27 mouse cellular contexts compared by ENCODE assay signal in genomic region chr15:62130530-62130929, GRCm38 (mm10).
A peak's percentile ranks its signal among the peaks of the same experiment; 100 is the strongest.
DNase-seq lines count a peak whose midpoint lies in the region; ATAC-seq lines count a peak whose summit lies in the region.
"Had no signal": no experiment of that assay in that cellular context is flagged by ENCODE, and none has a peak within 500 bp of the region (broad histone marks: within the 10 kb centered on the region; RNA-seq: fewer than 3 reads in every experiment).

No protein-coding gene starts in this region.

- 0 out of 2 replicates have a peak, but pooled peaks have one; percentile 29 for ATAC-seq in frontal cortex, adult (ENCODE audit: low TSS enrichment)
- no peak for ATAC-seq in liver, embryonic 12.5 days
- ATAC-seq in midbrain, embryonic 11.5 days (ENCODE audit: low FRiP score), result no peak
- ATAC-seq: activated CD4-positive, CD25-positive, alpha-beta regulatory T cell, adult 4 months; forebrain, embryonic 14.5 days; forebrain, postnatal 0 days; hindbrain, embryonic 16.5 days had no signal

- peaks cover 93% of the 10 kb centered on the region for H3K4me1 ChIP-seq in liver, embryonic 12.5 days
- peaks cover 4% of the 10 kb centered on the region for H3K4me1 ChIP-seq in midbrain, embryonic 11.5 days (ENCODE audit: control insufficient read depth, insufficient read depth, low read length)
- peaks cover 16% of the 10 kb centered on the region for H3K4me1 ChIP-seq in midbrain, embryonic 10.5 days

- H3K36me3 ChIP-seq in liver, embryonic 12.5 days, result 0 out of 2 replicates have a peak, but pooled peaks cover 5% of the 10 kb centered on the region
- H3K36me3 ChIP-seq in midbrain, embryonic 11.5 days (ENCODE audit: control insufficient read depth, insufficient read depth, low read length), result no peaks in the 10 kb centered on the region
- no peaks in the 10 kb centered on the region for H3K36me3 ChIP-seq in midbrain, embryonic 10.5 days
- no peaks in the 10 kb centered on the region for H3K36me3 ChIP-seq in splenic B cell, adult 2 months (ENCODE audit: control insufficient read depth, insufficient read depth, low read length, poor library complexity, severe bottlenecking)
- H3K36me3 ChIP-seq: embryonic facial prominence, embryonic 12.5 days; embryonic facial prominence, embryonic 15.5 days; heart, embryonic 12.5 days; heart, embryonic 15.5 days; hindbrain, embryonic 10.5 days; hindbrain, embryonic 13.5 days had no signal

- no peaks in the 10 kb centered on the region for H3K27me3 ChIP-seq in liver, embryonic 12.5 days (replicated peaks)
- H3K27me3 ChIP-seq in midbrain, embryonic 11.5 days (ENCODE audit: control insufficient read depth, insufficient read depth, low read length), result no peaks in the 10 kb centered on the region
- H3K27me3 ChIP-seq in midbrain, embryonic 10.5 days (ENCODE audit: low read depth, poor library complexity, severe bottlenecking), result 0 out of 2 replicates have a peak, but pooled peaks cover 4% of the 10 kb centered on the region
- H3K27me3 ChIP-seq in splenic B cell, adult 2 months (ENCODE audit: control insufficient read depth, insufficient read depth, low read length, poor library complexity, severe bottlenecking), result no peaks in the 10 kb centered on the region
- H3K27me3 ChIP-seq: embryonic facial prominence, embryonic 12.5 days; embryonic facial prominence, embryonic 15.5 days; heart, embryonic 12.5 days; heart, embryonic 15.5 days; hindbrain, embryonic 13.5 days had no signal

- H3K9ac ChIP-seq in liver, embryonic 12.5 days, result no peak overlapping the region
- H3K9ac ChIP-seq in midbrain, embryonic 11.5 days (ENCODE audit: low read length), result no peak overlapping the region
- H3K9ac ChIP-seq: embryonic facial prominence, embryonic 12.5 days; embryonic facial prominence, embryonic 15.5 days; forebrain, postnatal 0 days; heart, embryonic 12.5 days; heart, embryonic 15.5 days; hindbrain, embryonic 13.5 days had no signal

- DNase-seq in frontal cortex, postnatal 36 days (ENCODE audit: low spot score in 2 of 2), result no peak
- DNase-seq in liver, result no peak
- peak; percentile 6 for DNase-seq in midbrain, embryonic 11.5 days (ENCODE audit: low spot score, missing footprints)
- DNase-seq in midbrain, embryonic 10.5 days (ENCODE audit: low spot score), result no peak
- DNase-seq in splenic B cell, adult 2 months (ENCODE audit: low read depth, low spot score), result peak; percentile 51
- DNase-seq in spleen, postnatal 10 days (ENCODE audit: low spot score in 2 of 2), result no peak
- DNase-seq: adrenal gland, adult 8-10 months; adrenal gland, postnatal 25 days; B cell, adult 2 months; cerebellum, adult 2 months; cerebellum, adult 9-11 months; cerebellum, postnatal 25 days; forebrain, postnatal 0 days; gastrocnemius, postnatal 14 days; heart, postnatal 10 days; heart, postnatal 36 days had no signal

- no peak overlapping the region for H3K4me3 ChIP-seq in liver, embryonic 12.5 days
- no peak overlapping the region for H3K4me3 ChIP-seq in midbrain, embryonic 11.5 days (ENCODE audit: low read depth, low read length)
- no peak overlapping the region for H3K4me3 ChIP-seq in midbrain, embryonic 10.5 days
- H3K4me3 ChIP-seq: embryonic facial prominence, embryonic 12.5 days; embryonic facial prominence, embryonic 15.5 days; heart, embryonic 12.5 days; heart, embryonic 15.5 days; hindbrain, embryonic 10.5 days; hindbrain, embryonic 13.5 days had no signal

- H3K9me3 ChIP-seq in liver, embryonic 12.5 days (replicated peaks), result no peaks in the 10 kb centered on the region
- H3K9me3 ChIP-seq in midbrain, embryonic 11.5 days (ENCODE audit: control insufficient read depth, low read length), result no peaks in the 10 kb centered on the region
- no peaks in the 10 kb centered on the region for H3K9me3 ChIP-seq in midbrain, embryonic 10.5 days (replicated peaks)
- H3K9me3 ChIP-seq: embryonic facial prominence, embryonic 12.5 days; embryonic facial prominence, embryonic 15.5 days; heart, embryonic 12.5 days; heart, embryonic 15.5 days; hindbrain, embryonic 10.5 days; hindbrain, embryonic 13.5 days had no signal

- H3K4me2 ChIP-seq in liver, embryonic 12.5 days, result no peak overlapping the region
- H3K4me2 ChIP-seq in midbrain, embryonic 11.5 days, result no peak overlapping the region
- H3K4me2 ChIP-seq: embryonic facial prominence, embryonic 12.5 days; embryonic facial prominence, embryonic 15.5 days; heart, embryonic 12.5 days; heart, embryonic 15.5 days; hindbrain, embryonic 13.5 days had no signal

- 74% methylated on average over 4 of the region's 4 CpGs for WGBS in liver, embryonic 12.5 days (ENCODE audit: insufficient replicate concordance)
- 90% methylated on average over 4 of the region's 4 CpGs for WGBS in midbrain, embryonic 11.5 days
- 82% methylated on average over 4 of the region's 4 CpGs for WGBS in midbrain, embryonic 10.5 days

- H3K27ac ChIP-seq in liver, embryonic 12.5 days, result 0 out of 2 replicates have a peak overlapping the region, but pooled peaks have one; percentile 6
- H3K27ac ChIP-seq in midbrain, embryonic 11.5 days (ENCODE audit: low read depth, low read length), result no peak overlapping the region
- H3K27ac ChIP-seq in midbrain, embryonic 10.5 days (replicated peaks), result no peak overlapping the region
- H3K27ac ChIP-seq: embryonic facial prominence, embryonic 12.5 days; embryonic facial prominence, embryonic 15.5 days; heart, embryonic 15.5 days; hindbrain, embryonic 10.5 days; hindbrain, embryonic 13.5 days had no signal

Comparison
In these comparisons a context has a peak if more than half of its experiments do, and no peak if none do; other contexts are left out.
1. DNase-seq: peak in midbrain, embryonic 11.5 days (single experiment) and splenic B cell, adult 2 months (single experiment); none in frontal cortex, postnatal 36 days (0 of 2), liver (single experiment), midbrain, embryonic 10.5 days (single experiment) and spleen, postnatal 10 days (0 of 2).